Mouse (Mus musculus): Measurements from ENCODE around the gene 2310061I04Rik. TPM values are rescaled to one million over a fixed set of nuclear protein-coding genes. Genes with fewer than 3 reads are reported as not detected.

2310061I04Rik gene
- polyA plus RNA-seq, 1 experiment = 161 TPM

GRCm38 (mm10) chr17:35918276-35919059 is 21.2 kb upstream of the 2310061I04Rik start:
- Histone ChIP-seq H3K4me3 (replicated peaks; ENCODE audit: insufficient read depth, low read depth, low read length) (peak overlapping the region; percentile 99), H3K27me3 (ENCODE audit: control insufficient read depth, insufficient read depth, low read length) (no peaks in the 10 kb centered on the region), H3K4me1 (ENCODE audit: control insufficient read depth, insufficient read depth, low read length) (peaks cover 4% of the 10 kb centered on the region; the same call in 1 of the 2 replicates), H3K27ac (ENCODE audit: insufficient read depth, low read length) (peak overlapping the region; percentile 97)
- TF ChIP-seq CTCF (IDR thresholded peaks at IDR 0.05; ENCODE audit: borderline replicate concordance, insufficient read depth, low read depth, low read length) (no peak), POLR2A (IDR thresholded peaks at IDR 0.05; ENCODE audit: borderline replicate concordance, insufficient read depth, low read length) (no peak)
- DNase-seq = peak; percentile 63 to 67
- whole genome bisulfite sequencing = under 1% methylated on average over 11 of the region's 11 CpGs

GRCm38 (mm10) chr17:35917463-35918251 is 20.4 kb upstream of the 2310061I04Rik start:
- under 1% methylated on average over 13 of the region's 13 CpGs for WGBS
- TF ChIP-seq POLR2A (IDR thresholded peaks at IDR 0.05; ENCODE audit: borderline replicate concordance, insufficient read depth, low read length) (peak; percentile 70; the same call in 1 of the 2 replicates), CTCF (IDR thresholded peaks at IDR 0.05; ENCODE audit: borderline replicate concordance, insufficient read depth, low read depth, low read length) (no peak)
- Histone ChIP-seq H3K27me3 (ENCODE audit: control insufficient read depth, insufficient read depth, low read length) (no peaks in the 10 kb centered on the region), H3K27ac (ENCODE audit: insufficient read depth, low read length) (peak overlapping the region; percentile 93), H3K4me3 (replicated peaks; ENCODE audit: insufficient read depth, low read depth, low read length) (peak overlapping the region; percentile 99), H3K4me1 (ENCODE audit: control insufficient read depth, insufficient read depth, low read length) (no peaks in the 10 kb centered on the region; the same call in 1 of the 2 replicates)
- DNase-seq = peak; percentile 66 to 84

- TF ChIP-seq POLR2A (IDR thresholded peaks at IDR 0.05; ENCODE audit: borderline replicate concordance, insufficient read depth, low read length) (no peak), CTCF (IDR thresholded peaks at IDR 0.05; ENCODE audit: borderline replicate concordance, insufficient read depth, low read depth, low read length) (no peak)
- Histone ChIP-seq H3K27ac (ENCODE audit: insufficient read depth, low read length) (peak overlapping the region; percentile 93), H3K4me3 (replicated peaks; ENCODE audit: insufficient read depth, low read depth, low read length) (peak overlapping the region; percentile 99), H3K4me1 (ENCODE audit: control insufficient read depth, insufficient read depth, low read length) (no peaks in the 10 kb centered on the region; the same call in 1 of the 2 replicates), H3K27me3 (ENCODE audit: control insufficient read depth, insufficient read depth, low read length) (no peaks in the 10 kb centered on the region)
- whole genome bisulfite sequencing = 0% methylated on average over 8 of the region's 8 CpGs
- peak in 1 of 2 experiments; percentile 60 for DNase-seq
Measured at GRCm38 (mm10) chr17:35917143-35917462, 19.9 kb upstream of the 2310061I04Rik start.

GRCm38 (mm10) chr17:35916297-35917142 is 19.3 kb upstream of the 2310061I04Rik start, which contains the start of the genes Mrps18b and Ppp1r10:
Gene Mrps18b (minus strand): TSS chr17:35916389.
Gene Ppp1r10 (plus strand): TSS chr17:35916434.
- peak; percentile 99 to 100 for DNase-seq
- H3K4me3 ChIP-seq (replicated peaks; ENCODE audit: insufficient read depth, low read depth, low read length) = peak within 1 kb of the TSS; percentile 99
- H3K27ac ChIP-seq (ENCODE audit: insufficient read depth, low read length) = peak within 1 kb of the TSS; percentile 93
- H3K4me1 ChIP-seq (ENCODE audit: control insufficient read depth, insufficient read depth, low read length) = no peaks in the 10 kb centered on the region; the same call in 1 of the 2 replicates
- TF ChIP-seq CTCF (IDR thresholded peaks at IDR 0.05; ENCODE audit: borderline replicate concordance, insufficient read depth, low read depth, low read length) = peak; percentile 53; the same call in 1 of the 2 replicates
- TF ChIP-seq POLR2A (IDR thresholded peaks at IDR 0.05; ENCODE audit: borderline replicate concordance, insufficient read depth, low read length) = peak; percentile 98
- H3K27me3 ChIP-seq (ENCODE audit: control insufficient read depth, insufficient read depth, low read length) = no peaks in the 10 kb centered on the region
- WGBS = under 1% methylated on average over 83 of the region's 83 CpGs

- peak in 1 of 2 experiments; percentile 32 for DNase-seq
- H3K27me3 ChIP-seq (ENCODE audit: control insufficient read depth, insufficient read depth, low read length) = no peaks in the 10 kb centered on the region
Measured at GRCm38 (mm10) chr17:35915538-35916296, 18.5 kb upstream of the 2310061I04Rik start.

GRCm38 (mm10) chr17:35914975-35915374 is 17.7 kb upstream of the 2310061I04Rik start:
- Histone ChIP-seq H3K4me3 (replicated peaks; ENCODE audit: insufficient read depth, low read depth, low read length) (no peak overlapping the region), H3K27ac (ENCODE audit: insufficient read depth, low read length) (no peak overlapping the region), H3K27me3 (ENCODE audit: control insufficient read depth, insufficient read depth, low read length) (no peaks in the 10 kb centered on the region), H3K4me1 (ENCODE audit: control insufficient read depth, insufficient read depth, low read length) (no peaks in the 10 kb centered on the region; the same call in 1 of the 2 replicates)
- DNase-seq = no peak
- TF ChIP-seq POLR2A (IDR thresholded peaks at IDR 0.05; ENCODE audit: borderline replicate concordance, insufficient read depth, low read length) (no peak), CTCF (IDR thresholded peaks at IDR 0.05; ENCODE audit: borderline replicate concordance, insufficient read depth, low read depth, low read length) (no peak)
- 86% methylated on average over 6 of the region's 6 CpGs for WGBS

More at GRCm38 (mm10) chr17:35915538-35916296, 18.5 kb upstream of the 2310061I04Rik start:
- no peaks in the 10 kb centered on the region; the same call in 1 of the 2 replicates for H3K4me1 ChIP-seq (ENCODE audit: control insufficient read depth, insufficient read depth, low read length)
- no peak for TF ChIP-seq POLR2A (IDR thresholded peaks at IDR 0.05; ENCODE audit: borderline replicate concordance, insufficient read depth, low read length)
- no peak for TF ChIP-seq CTCF (IDR thresholded peaks at IDR 0.05; ENCODE audit: borderline replicate concordance, insufficient read depth, low read depth, low read length)
- WGBS = 3% methylated on average over 28 of the region's 28 CpGs
- peak overlapping the region; percentile 67 for H3K4me3 ChIP-seq (replicated peaks; ENCODE audit: insufficient read depth, low read depth, low read length)
- no peak overlapping the region; the same call in 1 of the 2 replicates for H3K27ac ChIP-seq (ENCODE audit: insufficient read depth, low read length)
